9 mouse cellular contexts compared by ENCODE assay signal in the genomic region with DNA sequence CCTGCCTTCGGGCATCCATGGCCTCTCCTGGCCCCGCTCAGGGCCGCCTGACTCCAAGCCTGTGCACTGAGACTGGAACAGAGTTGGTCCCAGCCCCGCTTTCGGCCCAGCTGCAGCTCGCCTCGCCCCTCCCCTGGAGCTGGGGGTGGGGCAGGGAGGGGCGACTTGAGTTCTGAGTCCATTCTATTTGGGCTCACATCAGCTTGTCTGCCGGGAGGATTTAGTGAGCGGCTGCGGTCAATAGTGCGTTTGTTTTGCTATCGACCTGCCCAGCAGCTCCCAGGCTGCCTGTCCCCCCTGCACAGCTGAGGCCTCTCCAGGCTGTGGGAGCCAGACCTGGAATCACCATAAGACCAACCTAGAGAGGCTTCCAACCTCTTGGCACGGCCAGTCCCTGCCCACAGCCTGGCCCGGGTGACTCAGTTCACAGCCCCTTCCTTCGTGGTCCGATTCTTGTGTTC. TPM values are rescaled to one million over a fixed set of nuclear protein-coding genes. Genes with fewer than 3 reads are reported as not detected.
DNase-seq lines count a peak whose midpoint lies in the region; ATAC-seq and TF ChIP-seq lines count a peak whose summit lies in the region.
"Had no signal": no experiment of that assay in that cellular context is flagged by ENCODE, and none has a peak within 500 bp of the region (broad histone marks: within the 10 kb centered on the region; RNA-seq: fewer than 3 reads in every experiment).

No protein-coding gene starts in this region.

- in situ Hi-C loops in Patski (cut with MboI; ENCODE audit: low pct_unique_long_range_greater_than_20kb) = no loop called here

- DNase-seq in Patski (ENCODE audit: low read depth, low spot score) = peak; percentile 53
- DNase-seq in embryonic facial prominence, embryonic 10.5 days (ENCODE audit: low spot score) = peak; percentile 71
- DNase-seq in midbrain, embryonic 14.5 days = peak; percentile 71
- DNase-seq in cerebellum, adult 9-11 months = no peak
- no peak for DNase-seq in layer of hippocampus, adult 11-12 months (ENCODE audit: low spot score)

- WGBS in embryonic facial prominence, embryonic 10.5 days = 11% methylated on average over 17 of the region's 17 CpGs
- WGBS in heart, embryonic 12.5 days = 21% methylated on average over 17 of the region's 17 CpGs
- WGBS in kidney, embryonic 14.5 days = 11% methylated on average over 17 of the region's 17 CpGs
- WGBS in midbrain, embryonic 14.5 days = 7% methylated on average over 17 of the region's 17 CpGs

- no peaks in the 10 kb centered on the region for H3K9me3 ChIP-seq in embryonic facial prominence, embryonic 10.5 days
- no peaks in the 10 kb centered on the region for H3K9me3 ChIP-seq in heart, embryonic 12.5 days (replicated peaks)
- no peaks in the 10 kb centered on the region for H3K9me3 ChIP-seq in kidney, embryonic 14.5 days (ENCODE audit: control insufficient read depth, low read length)
- H3K9me3 ChIP-seq in midbrain, embryonic 14.5 days (ENCODE audit: control insufficient read depth, low read length) = no peaks in the 10 kb centered on the region
- H3K9me3 ChIP-seq: megakaryocyte, embryonic 14.5 days had no signal

- POLR2A ChIA-PET in Patski (lab: Charles Lee) = interaction anchor here (0.8 to 2.0 kb wide), 4 partner anchors 25 to 68 kb away, joined by 3 to 6 read pairs (median 4); no protein-coding TSS in a partner anchor

- H3K27me3 ChIP-seq in Patski = no peaks in the 10 kb centered on the region
- peaks cover 97% of the 10 kb centered on the region for H3K27me3 ChIP-seq in embryonic facial prominence, embryonic 10.5 days (replicated peaks; ENCODE audit: low read depth, poor library complexity, severe bottlenecking)
- peaks cover 37% of the 10 kb centered on the region for H3K27me3 ChIP-seq in heart, embryonic 12.5 days (replicated peaks)
- H3K27me3 ChIP-seq in kidney, embryonic 14.5 days (ENCODE audit: control insufficient read depth, insufficient read depth, low read length) = peaks cover 9% of the 10 kb centered on the region; the same call in 1 of the 2 replicates
- H3K27me3 ChIP-seq in midbrain, embryonic 14.5 days (ENCODE audit: control insufficient read depth, insufficient read depth, low read length) = no peaks in the 10 kb centered on the region

- peak overlapping the region; percentile 30; the same call in 1 of the 2 replicates for H3K4me3 ChIP-seq in embryonic facial prominence, embryonic 10.5 days
- H3K4me3 ChIP-seq in heart, embryonic 12.5 days = no peak overlapping the region
- no peak overlapping the region for H3K4me3 ChIP-seq in kidney, embryonic 14.5 days (ENCODE audit: low read length)
- H3K4me3 ChIP-seq in midbrain, embryonic 14.5 days (replicated peaks; ENCODE audit: low read depth, low read length) = no peak overlapping the region
- H3K4me3 ChIP-seq: megakaryocyte, embryonic 14.5 days had no signal

- peak overlapping the region; percentile 27 for H3K4me2 ChIP-seq in heart, embryonic 12.5 days
- peak overlapping the region; percentile 6 for H3K4me2 ChIP-seq in kidney, embryonic 14.5 days (replicated peaks; ENCODE audit: low read depth, low read length)
- H3K4me2 ChIP-seq in midbrain, embryonic 14.5 days (ENCODE audit: low read length) = peak overlapping the region; percentile 18; the same call in 1 of the 2 replicates

- peak overlapping the region; percentile 71 for H3K27ac ChIP-seq in embryonic facial prominence, embryonic 10.5 days (replicated peaks)
- peak overlapping the region; percentile 83 for H3K27ac ChIP-seq in heart, embryonic 12.5 days (ENCODE audit: poor library complexity, severe bottlenecking)
- peak overlapping the region; percentile 89 for H3K27ac ChIP-seq in kidney, embryonic 14.5 days (ENCODE audit: low read depth, low read length)
- H3K27ac ChIP-seq in midbrain, embryonic 14.5 days (replicated peaks; ENCODE audit: low read depth, low read length) = peak overlapping the region; percentile 67

- CTCF ChIA-PET in Patski (lab: Charles Lee) = interaction anchor here (0.8 to 1.6 kb wide), 6 partner anchors 13 to 155 kb away, joined by 3 to 4 read pairs (median 3); no protein-coding TSS in a partner anchor

- ATAC-seq in Patski = peak; percentile 17
- no peak for ATAC-seq in heart, embryonic 12.5 days (ENCODE audit: insufficient number of reproducible peaks, low FRiP score)
- peak; percentile 13; the same call in 1 of the 2 replicates for ATAC-seq in kidney, embryonic 14.5 days (ENCODE audit: low FRiP score, low TSS enrichment)
- ATAC-seq in midbrain, embryonic 14.5 days (ENCODE audit: low FRiP score, low TSS enrichment) = peak; percentile 62; the same call in 1 of the 2 replicates
- ATAC-seq in erythroid progenitor cell, adult 5-6 weeks (replicated peaks; ENCODE audit: low FRiP score, poor library complexity, severe bottlenecking) = no peak

- TF ChIP-seq CTCF in Patski (IDR thresholded peaks at IDR 0.05) = no peak

- H3K4me1 ChIP-seq in embryonic facial prominence, embryonic 10.5 days = peaks cover 92% of the 10 kb centered on the region
- H3K4me1 ChIP-seq in heart, embryonic 12.5 days (replicated peaks) = peaks cover 67% of the 10 kb centered on the region
- H3K4me1 ChIP-seq in kidney, embryonic 14.5 days (ENCODE audit: control insufficient read depth, insufficient read depth, low read length) = peaks cover 63% of the 10 kb centered on the region
- H3K4me1 ChIP-seq in midbrain, embryonic 14.5 days (ENCODE audit: control insufficient read depth, insufficient read depth, low read length) = peaks cover 67% of the 10 kb centered on the region

- H3K36me3 ChIP-seq in embryonic facial prominence, embryonic 10.5 days (replicated peaks) = no peaks in the 10 kb centered on the region
- no peaks in the 10 kb centered on the region for H3K36me3 ChIP-seq in heart, embryonic 12.5 days
- H3K36me3 ChIP-seq in kidney, embryonic 14.5 days (ENCODE audit: control insufficient read depth, insufficient read depth, low read length) = no peaks in the 10 kb centered on the region
- no peaks in the 10 kb centered on the region for H3K36me3 ChIP-seq in midbrain, embryonic 14.5 days (ENCODE audit: control insufficient read depth, insufficient read depth, low read length)

- H3K9ac ChIP-seq in heart, embryonic 12.5 days = 0 out of 2 replicates have a peak overlapping the region, but pooled peaks have one; percentile 7
- no peak overlapping the region for H3K9ac ChIP-seq in kidney, embryonic 14.5 days (ENCODE audit: low read depth, low read length)
- peak overlapping the region; percentile 27; the same call in 1 of the 2 replicates for H3K9ac ChIP-seq in midbrain, embryonic 14.5 days (replicated peaks; ENCODE audit: low read length)

RNA-seq across cellular contexts. Expression of gene Flrt1, which starts 29.1 kb away (rescaled TPM):
- polyA plus RNA-seq in Patski (2021) = 12.6 TPM
- polyA plus RNA-seq in embryonic facial prominence, embryonic 10.5 days (2016; fragmentation: Nextera tagmentation; extraction: Ambion mirVana) = 2.5 and 2.9 TPM in 2 replicates
- polyA plus RNA-seq in heart, embryonic 12.5 days (2016; fragmentation: Nextera tagmentation; extraction: Ambion mirVana) = 0.81 and 0.87 TPM in 2 replicates
- 3.0 and 5.5 TPM in 2 replicates for polyA plus RNA-seq in kidney, embryonic 14.5 days (2014; fragmentation: Nextera tagmentation; extraction: Ambion mirVana)
- 7.0 and 10.2 TPM in 2 replicates for polyA plus RNA-seq in midbrain, embryonic 14.5 days (2014; fragmentation: Nextera tagmentation; extraction: Ambion mirVana)
- total RNA-seq in erythroid progenitor cell, adult 5-6 weeks (2015; ENCODE audit: low replicate concordance) = not detected in 2 replicates
- not detected in 2 replicates for total RNA-seq in erythroid progenitor cell, adult 5-6 weeks (2017; ENCODE audit: low replicate concordance)

Comparison
In these comparisons a context has a peak if more than half of its experiments do, and no peak if none do; other contexts are left out.
1. ATAC-seq: peak in Patski (single experiment), kidney, embryonic 14.5 days (single experiment) and midbrain, embryonic 14.5 days (single experiment); none in heart, embryonic 12.5 days (single experiment) and erythroid progenitor cell, adult 5-6 weeks (single experiment).
2. DNase-seq: peak in Patski (single experiment), embryonic facial prominence, embryonic 10.5 days (single experiment) and midbrain, embryonic 14.5 days (single experiment); none in cerebellum, adult 9-11 months (single experiment) and layer of hippocampus, adult 11-12 months (single experiment).
3. Peak in every context shown above with its lines, with median percentiles within 50 percentile points of each other: H3K27ac ChIP-seq and H3K4me2 ChIP-seq.